ENCODE assay signal across 8 mouse cellular contexts in genomic region chr11:77493512-77494343, GRCm38 (mm10). TPM values are rescaled to one million over a fixed set of nuclear protein-coding genes. Genes with fewer than 3 reads are reported as not detected.
DNase-seq lines count a peak whose midpoint lies in the region; ATAC-seq lines count a peak whose summit lies in the region.

Gene Git1 (plus strand): TSS chr11:77493562.

- H3K36me3 ChIP-seq in kidney, embryonic 14.5 days (ENCODE audit: control insufficient read depth, insufficient read depth, low read length): 0 out of 2 replicates have a peak, but pooled peaks cover under 1% of the 10 kb centered on the region
- H3K36me3 ChIP-seq in liver, embryonic 15.5 days (replicated peaks): no peaks in the 10 kb centered on the region
- no peaks in the 10 kb centered on the region for H3K36me3 ChIP-seq in neural tube, embryonic 14.5 days (ENCODE audit: control insufficient read depth, insufficient read depth, low read length)

- no peaks in the 10 kb centered on the region for H3K27me3 ChIP-seq in kidney, embryonic 14.5 days (ENCODE audit: control insufficient read depth, insufficient read depth, low read length)
- peaks cover 36% of the 10 kb centered on the region for H3K27me3 ChIP-seq in liver, embryonic 15.5 days
- H3K27me3 ChIP-seq in neural tube, embryonic 14.5 days (ENCODE audit: control insufficient read depth, insufficient read depth, low read length): no peaks in the 10 kb centered on the region

- H3K4me1 ChIP-seq in kidney, embryonic 14.5 days (ENCODE audit: control insufficient read depth, insufficient read depth, low read length): peaks cover 59% of the 10 kb centered on the region
- peaks cover 87% of the 10 kb centered on the region for H3K4me1 ChIP-seq in liver, embryonic 15.5 days (replicated peaks)
- peaks cover 47% of the 10 kb centered on the region for H3K4me1 ChIP-seq in neural tube, embryonic 14.5 days (ENCODE audit: control insufficient read depth, insufficient read depth, low read length)

- H3K27ac ChIP-seq in kidney, embryonic 14.5 days (ENCODE audit: low read depth, low read length): peak within 1 kb of the TSS; percentile 87
- H3K27ac ChIP-seq in liver, embryonic 15.5 days (replicated peaks): peak within 1 kb of the TSS; percentile 78
- peak within 1 kb of the TSS; percentile 81 for H3K27ac ChIP-seq in neural tube, embryonic 14.5 days (ENCODE audit: low read depth, low read length)

- DNase-seq in B cell, adult 2 months: peak; percentile 38 to 53
- DNase-seq in T-cell, adult 2 months (ENCODE audit: low spot score): peak; percentile 32
- peak; percentile 50 for DNase-seq in embryo, embryonic 9.5 days (ENCODE audit: extremely low spot score)
- no peak for DNase-seq in heart, adult 8-10 months (ENCODE audit: low spot score)
- peak; percentile 58 for DNase-seq in yolk sac, embryonic 10.5 days (ENCODE audit: low spot score)

- peak within 1 kb of the TSS; percentile 89 for H3K4me3 ChIP-seq in kidney, embryonic 14.5 days (ENCODE audit: low read length)
- peak within 1 kb of the TSS; percentile 80 for H3K4me3 ChIP-seq in liver, embryonic 15.5 days (replicated peaks)
- peak within 1 kb of the TSS; percentile 96 for H3K4me3 ChIP-seq in neural tube, embryonic 14.5 days (ENCODE audit: low read depth, low read length)

- ATAC-seq in kidney, embryonic 14.5 days (ENCODE audit: low FRiP score, low TSS enrichment): no peak
- ATAC-seq in liver, embryonic 15.5 days (ENCODE audit: insufficient read depth): peak; percentile 11
- no peak; the same call in 1 of the 2 replicates for ATAC-seq in neural tube, embryonic 14.5 days (ENCODE audit: low read depth)

- H3K9ac ChIP-seq in kidney, embryonic 14.5 days (ENCODE audit: low read depth, low read length): peak within 1 kb of the TSS; percentile 93
- H3K9ac ChIP-seq in liver, embryonic 15.5 days: peak within 1 kb of the TSS; percentile 75
- peak within 1 kb of the TSS; percentile 94 for H3K9ac ChIP-seq in neural tube, embryonic 14.5 days (replicated peaks; ENCODE audit: low read depth, low read length)

- 2% methylated on average over 40 of the region's 74 CpGs for WGBS in kidney, embryonic 14.5 days
- under 1% methylated on average over 72 of the region's 74 CpGs for WGBS in liver, embryonic 15.5 days (ENCODE audit: insufficient replicate concordance)
- 2% methylated on average over 61 of the region's 74 CpGs for WGBS in neural tube, embryonic 14.5 days

- H3K4me2 ChIP-seq in kidney, embryonic 14.5 days (replicated peaks; ENCODE audit: low read depth, low read length): peak within 1 kb of the TSS; percentile 95
- H3K4me2 ChIP-seq in liver, embryonic 15.5 days: peak within 1 kb of the TSS; percentile 93
- peak within 1 kb of the TSS; percentile 85 for H3K4me2 ChIP-seq in neural tube, embryonic 14.5 days (ENCODE audit: low read depth, low read length)

- H3K9me3 ChIP-seq in kidney, embryonic 14.5 days (ENCODE audit: control insufficient read depth, low read length): no peaks in the 10 kb centered on the region
- no peaks in the 10 kb centered on the region for H3K9me3 ChIP-seq in liver, embryonic 15.5 days (replicated peaks)
- H3K9me3 ChIP-seq in neural tube, embryonic 14.5 days (ENCODE audit: control insufficient read depth, low read length): no peaks in the 10 kb centered on the region

RNA-seq across cellular contexts. Expression of gene Git1, which starts in this region (rescaled TPM):
- 10 to 100 TPM; 53.5 to 63.3 (median 57.1) TPM for total RNA-seq in heart, adult 8-10 months (2022)
- polyA plus RNA-seq in kidney, embryonic 14.5 days (2014; fragmentation: Nextera tagmentation; extraction: Ambion mirVana): 18.1 and 19.3 TPM in 2 replicates
- polyA plus RNA-seq in liver, embryonic 15.5 days (2015; fragmentation: Nextera tagmentation; extraction: Ambion mirVana): 1.4 and 2.2 TPM in 2 replicates
- 20.3 and 21.6 TPM in 2 replicates for polyA plus RNA-seq in neural tube, embryonic 14.5 days (2014; fragmentation: Nextera tagmentation; extraction: Ambion mirVana)
